ENCODE assay signal across 18 mouse cellular contexts in genomic region chr5:77805796-77806195, GRCm38 (mm10).
DNase-seq lines count a peak whose midpoint lies in the region; ATAC-seq and TF ChIP-seq lines count a peak whose summit lies in the region.
"Had no signal": no experiment of that assay in that cellular context is flagged by ENCODE, and none has a peak within 500 bp of the region (broad histone marks: within the 10 kb centered on the region; RNA-seq: fewer than 3 reads in every experiment).

No protein-coding gene starts in this region.

- DNase-seq in heart, adult 11 months, result peak; percentile 57
- DNase-seq in heart, adult 18-20 months, result no peak
- DNase-seq in midbrain, postnatal 0 days (ENCODE audit: low spot score), result no peak
- peak; percentile 90 for DNase-seq in forebrain, embryonic 14.5 days (ENCODE audit: low spot score)
- peak; percentile 70 for DNase-seq in forebrain, postnatal 0 days
- no peak for DNase-seq in Muller cell, postnatal 12 days (ENCODE audit: inconsistent ontology term)
- DNase-seq: adrenal gland, adult 8-10 months; cerebellum, adult 11-12 months; cerebellum, adult 9-10 months; gastrocnemius, postnatal 14 days; heart, postnatal 36 days; kidney, adult 11 months had no signal

- ATAC-seq in midbrain, embryonic 13.5 days, result 0 out of 2 replicates have a peak, but pooled peaks have one; percentile 15
- ATAC-seq in midbrain, postnatal 0 days (ENCODE audit: low FRiP score), result no peak
- peak; percentile 60 for ATAC-seq in forebrain, embryonic 14.5 days
- peak; percentile 53 for ATAC-seq in forebrain, postnatal 0 days
- ATAC-seq: hindbrain, postnatal 0 days had no signal

- no peak overlapping the region for H3K4me3 ChIP-seq in midbrain, embryonic 13.5 days (replicated peaks)
- H3K4me3 ChIP-seq in midbrain, postnatal 0 days (ENCODE audit: low read depth, low read length), result no peak overlapping the region
- no peak overlapping the region for H3K4me3 ChIP-seq in forebrain, embryonic 14.5 days (ENCODE audit: low read depth, low read length)
- H3K4me3 ChIP-seq in forebrain, postnatal 0 days (ENCODE audit: low read depth, low read length), result no peak overlapping the region
- H3K4me3 ChIP-seq: embryonic facial prominence, embryonic 13.5 days; heart, embryonic 13.5 days; hindbrain, embryonic 13.5 days had no signal

- no peaks in the 10 kb centered on the region for H3K9me3 ChIP-seq in midbrain, embryonic 13.5 days
- H3K9me3 ChIP-seq in midbrain, postnatal 0 days (ENCODE audit: low read length), result no peaks in the 10 kb centered on the region
- no peaks in the 10 kb centered on the region for H3K9me3 ChIP-seq in forebrain, embryonic 14.5 days (replicated peaks; ENCODE audit: control insufficient read depth, low read length)
- no peaks in the 10 kb centered on the region for H3K9me3 ChIP-seq in forebrain, postnatal 0 days (ENCODE audit: low read length)
- H3K9me3 ChIP-seq: embryonic facial prominence, embryonic 13.5 days; heart, embryonic 13.5 days; hindbrain, embryonic 13.5 days had no signal

- no peak overlapping the region for H3K4me2 ChIP-seq in midbrain, embryonic 13.5 days (replicated peaks)
- no peak overlapping the region for H3K4me2 ChIP-seq in midbrain, postnatal 0 days (ENCODE audit: low read depth, low read length, poor library complexity, severe bottlenecking)
- no peak overlapping the region for H3K4me2 ChIP-seq in forebrain, embryonic 14.5 days (ENCODE audit: low read length)
- H3K4me2 ChIP-seq in forebrain, postnatal 0 days (ENCODE audit: low read depth), result no peak overlapping the region
- H3K4me2 ChIP-seq: embryonic facial prominence, embryonic 13.5 days; heart, embryonic 13.5 days had no signal

- no peak overlapping the region for H3K9ac ChIP-seq in midbrain, embryonic 13.5 days (replicated peaks)
- H3K9ac ChIP-seq in midbrain, postnatal 0 days (replicated peaks; ENCODE audit: low read length, poor library complexity, severe bottlenecking), result no peak overlapping the region
- no peak overlapping the region for H3K9ac ChIP-seq in forebrain, embryonic 14.5 days (ENCODE audit: low read length)
- no peak overlapping the region for H3K9ac ChIP-seq in forebrain, postnatal 0 days
- H3K9ac ChIP-seq: embryonic facial prominence, embryonic 13.5 days; heart, embryonic 13.5 days; hindbrain, embryonic 13.5 days had no signal

- H3K27me3 ChIP-seq in midbrain, embryonic 13.5 days, result no peaks in the 10 kb centered on the region
- no peaks in the 10 kb centered on the region for H3K27me3 ChIP-seq in midbrain, postnatal 0 days (ENCODE audit: insufficient read depth, low read length)
- H3K27me3 ChIP-seq in forebrain, embryonic 14.5 days (replicated peaks; ENCODE audit: control insufficient read depth, insufficient read depth, low read length), result no peaks in the 10 kb centered on the region
- no peaks in the 10 kb centered on the region; the same call in 1 of the 2 replicates for H3K27me3 ChIP-seq in forebrain, postnatal 0 days (ENCODE audit: insufficient read depth, low read length)
- H3K27me3 ChIP-seq: CH12.LX; heart, embryonic 13.5 days; hindbrain, embryonic 13.5 days had no signal

- 78% methylated on average over 6 of the region's 6 CpGs for WGBS in midbrain, embryonic 13.5 days
- WGBS in midbrain, postnatal 0 days, result 81% methylated on average over 6 of the region's 6 CpGs
- 39% methylated on average over 6 of the region's 6 CpGs for WGBS in forebrain, embryonic 14.5 days
- WGBS in forebrain, postnatal 0 days, result 35% methylated on average over 6 of the region's 6 CpGs

- TF ChIP-seq CTCF in midbrain, postnatal 0 days (IDR thresholded peaks at IDR 0.05), result no peak
- TF ChIP-seq CTCF in forebrain, postnatal 0 days (IDR thresholded peaks at IDR 0.05; ENCODE audit: low read depth), result peak; percentile 6; the same call in 1 of the 2 replicates

- H3K36me3 ChIP-seq in midbrain, embryonic 13.5 days, result no peaks in the 10 kb centered on the region
- no peaks in the 10 kb centered on the region for H3K36me3 ChIP-seq in midbrain, postnatal 0 days (ENCODE audit: insufficient read depth, low read length)
- H3K36me3 ChIP-seq in forebrain, embryonic 14.5 days (ENCODE audit: control insufficient read depth, insufficient read depth, low read length), result no peaks in the 10 kb centered on the region
- no peaks in the 10 kb centered on the region for H3K36me3 ChIP-seq in forebrain, postnatal 0 days (ENCODE audit: insufficient read depth)
- H3K36me3 ChIP-seq: embryonic facial prominence, embryonic 13.5 days; heart, embryonic 13.5 days; hindbrain, embryonic 13.5 days had no signal

- H3K4me1 ChIP-seq in midbrain, embryonic 13.5 days (replicated peaks), result peaks cover 21% of the 10 kb centered on the region
- H3K4me1 ChIP-seq in midbrain, postnatal 0 days (ENCODE audit: insufficient read depth, low read length), result no peaks in the 10 kb centered on the region
- peaks cover 10% of the 10 kb centered on the region for H3K4me1 ChIP-seq in forebrain, embryonic 14.5 days (ENCODE audit: control insufficient read depth, insufficient read depth, low read length)
- 0 out of 2 replicates have a peak, but pooled peaks cover 3% of the 10 kb centered on the region for H3K4me1 ChIP-seq in forebrain, postnatal 0 days (ENCODE audit: insufficient read depth)

- peak overlapping the region; percentile 72 for H3K27ac ChIP-seq in midbrain, embryonic 13.5 days
- no peak overlapping the region for H3K27ac ChIP-seq in midbrain, postnatal 0 days (ENCODE audit: low read depth, low read length)
- H3K27ac ChIP-seq in forebrain, embryonic 14.5 days (ENCODE audit: low read depth, low read length), result no peak overlapping the region
- H3K27ac ChIP-seq in forebrain, postnatal 0 days (ENCODE audit: low read depth, low read length), result peak overlapping the region; percentile 30; the same call in 1 of the 2 replicates
- H3K27ac ChIP-seq: embryonic facial prominence, embryonic 13.5 days; heart, embryonic 13.5 days; hindbrain, postnatal 0 days had no signal

Comparison
In these comparisons a context has a peak if more than half of its experiments do, and no peak if none do; other contexts are left out.
1. DNase-seq: peak in heart, adult 11 months (single experiment), forebrain, embryonic 14.5 days (single experiment) and forebrain, postnatal 0 days (single experiment); none in heart, adult 18-20 months (0 of 2), midbrain, postnatal 0 days (single experiment) and Muller cell, postnatal 12 days (single experiment).
2. H3K27ac ChIP-seq: peak in midbrain, embryonic 13.5 days (single experiment) and forebrain, postnatal 0 days (single experiment); none in midbrain, postnatal 0 days (single experiment) and forebrain, embryonic 14.5 days (single experiment).